Mouse (Mus musculus): ENCODE measurements around the gene Casc4.

Gene Casc4

DNA sequence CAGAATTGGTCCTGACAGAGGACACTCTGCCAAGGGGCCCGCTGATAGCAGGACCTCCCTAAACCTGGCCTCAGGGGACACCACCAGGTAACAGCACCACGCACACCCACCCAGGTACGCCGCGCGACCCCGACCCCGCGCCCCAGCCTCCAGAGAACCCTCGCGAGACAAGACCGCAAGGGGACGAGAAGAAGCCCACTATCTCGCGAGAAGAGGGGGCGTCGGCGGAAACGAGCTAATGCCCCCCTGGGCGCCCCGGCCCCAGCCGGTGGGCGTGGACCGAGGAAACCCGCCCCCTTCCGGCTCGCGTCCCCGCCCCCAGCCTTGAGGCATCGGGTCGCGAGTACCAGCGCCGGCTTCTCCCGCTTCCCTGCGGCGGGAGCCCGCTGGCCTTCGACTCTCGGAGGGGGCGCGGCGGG, at the start of gene Casc4:
TSS of gene Casc4 (plus strand) at position 339 of the 419 bp plus-strand sequence.
- peak; percentile 99 for DNase-seq

DNA sequence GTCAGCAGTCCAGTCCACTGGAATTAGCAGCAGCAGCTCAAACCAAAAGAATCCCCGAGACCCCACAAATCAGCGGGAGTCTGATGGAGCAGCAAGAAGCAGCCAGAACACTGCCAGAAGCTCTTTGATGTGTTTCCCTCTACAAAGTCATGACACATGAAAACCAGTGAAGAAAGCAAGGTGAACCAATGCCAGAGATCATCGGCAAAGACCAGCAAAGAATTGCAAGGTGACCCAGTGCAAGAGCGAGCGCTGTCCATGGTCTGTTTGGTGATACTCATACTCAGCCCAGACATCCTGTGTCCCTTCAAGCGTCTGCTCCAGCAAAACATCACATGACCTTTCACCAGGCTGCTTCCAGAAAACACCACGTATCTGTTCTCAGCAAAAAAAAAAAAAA, 45.0 kb upstream of the Casc4 start:
- DNase-seq: peak; percentile 25

DNA sequence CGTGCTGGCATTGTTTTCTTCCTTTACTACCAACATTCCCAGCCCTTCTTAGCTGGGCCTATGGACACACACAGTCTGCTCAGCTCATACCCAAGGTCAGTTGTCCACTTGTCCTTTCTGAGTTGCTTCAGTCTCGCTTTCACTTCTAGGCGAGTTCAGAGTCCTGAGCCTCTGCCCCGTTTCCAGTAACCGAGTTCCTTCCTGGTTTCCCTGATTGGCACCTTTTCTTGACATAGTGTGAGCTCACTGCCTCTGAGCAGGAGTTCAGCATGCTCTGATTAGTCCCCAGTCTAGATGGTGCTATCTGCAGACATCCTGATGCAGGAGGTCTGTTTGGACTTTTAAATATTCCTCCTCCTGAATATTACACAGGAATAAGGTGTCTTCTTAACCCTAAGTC, 42.1 kb upstream of the Casc4 start:
- DNase-seq: peak; percentile 54

DNA sequence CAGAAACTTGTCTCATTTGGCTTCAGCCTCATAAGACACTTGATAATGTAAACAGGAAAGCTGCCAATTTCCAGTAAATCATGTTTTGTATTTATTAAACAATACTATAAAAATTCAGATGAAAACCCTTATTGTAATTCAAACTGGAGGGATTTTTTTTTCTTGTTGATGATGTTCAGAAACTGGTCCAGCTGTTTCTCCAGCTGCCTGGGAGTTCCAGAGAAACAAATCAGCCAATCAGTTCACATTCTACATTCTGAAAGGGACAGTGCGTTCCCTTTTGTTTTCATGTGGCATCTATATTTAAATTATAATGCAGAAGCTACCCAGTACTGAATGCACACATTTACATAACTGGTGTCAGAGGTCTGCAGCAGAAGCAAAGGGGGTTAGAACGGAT, 40.6 kb upstream of the Casc4 start:
- peak; percentile 16 for DNase-seq

DNA sequence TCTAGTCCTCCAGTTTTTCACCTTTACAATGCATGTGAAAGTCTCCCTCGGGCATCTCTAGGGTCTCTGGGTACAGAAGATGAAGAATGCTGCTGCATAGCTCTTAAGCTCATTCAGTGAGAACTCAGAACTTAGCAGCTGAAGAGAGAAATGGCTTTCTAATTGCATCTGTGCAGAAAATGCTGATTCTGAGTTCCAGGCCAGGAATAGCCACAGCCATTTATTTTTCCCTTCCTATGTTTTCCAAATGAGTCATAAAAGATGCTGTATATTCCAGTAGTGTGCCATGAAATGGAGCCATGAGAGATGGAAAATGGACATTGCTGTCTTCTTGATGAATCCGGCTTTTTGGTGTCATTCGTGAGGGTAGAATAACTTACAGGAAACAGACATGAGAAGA, 38.4 kb upstream of the Casc4 start:
- DNase-seq: peak; percentile 40

DNA sequence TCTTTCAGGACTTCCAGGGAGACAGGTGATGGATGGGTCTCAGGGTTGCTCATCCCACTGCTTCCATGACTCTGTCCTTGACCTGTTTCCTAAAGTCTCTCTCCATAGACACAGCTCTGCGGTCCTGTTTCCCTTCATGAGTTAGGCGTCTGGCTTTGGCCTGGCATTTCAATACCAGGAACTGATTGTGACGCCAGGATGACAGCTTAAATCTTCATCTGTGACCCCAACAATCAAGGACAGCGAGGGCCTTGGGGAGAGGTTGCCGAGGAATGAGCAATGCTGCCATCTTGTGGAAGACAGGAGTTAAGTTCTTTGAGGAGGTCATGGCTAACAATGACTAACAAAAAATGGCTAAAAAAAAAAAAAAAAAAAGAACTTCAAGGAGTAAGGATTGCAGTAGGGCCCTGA, 34.3 kb upstream of the Casc4 start:
- peak; percentile 90 for DNase-seq

DNA sequence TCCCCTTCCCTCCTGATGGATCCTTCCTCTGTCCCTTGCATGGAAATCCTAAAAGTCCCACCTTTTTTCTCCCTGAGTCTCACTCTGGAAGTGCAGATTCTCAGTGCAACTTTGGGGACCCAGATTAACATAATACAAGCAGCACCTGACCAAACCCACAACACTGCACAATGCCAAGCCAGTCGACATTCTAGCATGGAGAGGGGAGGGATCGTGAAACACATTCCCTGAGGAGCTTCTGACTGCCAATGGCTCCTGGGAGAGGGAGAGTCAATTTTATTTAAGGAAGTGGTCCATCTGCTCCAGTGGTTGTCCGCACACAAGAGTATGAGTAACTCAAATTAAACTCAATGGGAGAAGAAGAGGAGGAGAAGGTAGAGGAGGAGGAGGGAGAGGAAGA, 31.8 kb upstream of the Casc4 start:
- DNase-seq: peak; percentile 56

DNA sequence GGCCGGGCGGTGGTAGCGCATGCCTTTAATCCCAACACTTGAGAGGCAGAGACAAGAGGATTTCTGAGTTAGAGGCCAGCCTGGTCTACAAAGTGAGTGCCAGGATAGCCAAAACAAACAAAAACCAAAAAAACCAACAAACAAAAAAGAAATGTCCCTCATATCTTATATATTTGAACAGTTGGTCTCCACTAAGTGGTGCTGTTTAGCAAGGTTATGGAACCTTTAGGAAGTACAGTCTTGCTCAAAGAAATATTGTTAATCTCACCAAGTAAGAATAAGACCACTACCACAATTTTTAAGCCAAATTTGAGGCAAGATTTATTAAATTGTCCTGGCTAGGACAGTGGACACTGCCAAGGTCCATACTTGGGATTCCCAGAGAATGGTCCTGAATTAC, 25.3 kb upstream of the Casc4 start:
- peak; percentile 11 for DNase-seq

DNA sequence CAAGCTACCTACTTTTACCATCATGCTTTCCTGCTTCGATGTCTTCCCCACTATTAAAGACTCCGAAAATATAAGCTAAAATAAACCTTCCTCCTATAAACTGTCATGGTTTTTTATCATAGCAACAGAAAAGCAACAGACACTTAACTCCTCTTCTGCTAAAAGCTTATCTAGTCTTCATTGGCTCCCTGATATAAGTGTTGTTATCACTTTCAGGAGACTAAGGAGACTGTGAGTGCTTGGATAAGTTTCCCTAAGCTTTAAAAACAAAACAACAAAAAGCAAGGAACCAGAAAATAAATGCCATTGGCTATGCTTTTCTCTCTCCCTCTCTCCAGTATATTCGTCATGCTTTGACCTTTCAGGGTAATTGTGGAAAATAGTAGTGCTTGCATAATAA, 24.5 kb upstream of the Casc4 start:
- DNase-seq: no peak

DNA sequence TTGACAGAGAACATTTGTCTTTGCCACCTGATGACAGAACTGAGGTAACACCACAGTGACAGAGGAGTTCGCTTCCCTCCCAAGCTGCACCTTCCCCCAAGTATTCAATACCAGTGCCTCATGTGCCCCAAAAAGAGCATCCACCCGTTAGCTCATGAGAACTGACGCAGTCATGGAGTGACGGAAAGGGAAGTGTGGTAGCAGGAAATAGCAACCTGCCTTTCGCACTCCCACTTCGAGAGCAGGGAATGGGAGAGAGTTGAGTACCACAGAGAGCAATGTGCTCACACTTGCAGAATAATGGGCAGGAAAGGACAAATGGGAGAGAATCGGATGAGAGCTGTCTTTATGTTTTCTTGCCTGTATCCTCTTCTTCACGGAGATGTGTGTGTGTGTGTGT, 20.7 kb upstream of the Casc4 start:
- DNase-seq: peak; percentile 43

DNA sequence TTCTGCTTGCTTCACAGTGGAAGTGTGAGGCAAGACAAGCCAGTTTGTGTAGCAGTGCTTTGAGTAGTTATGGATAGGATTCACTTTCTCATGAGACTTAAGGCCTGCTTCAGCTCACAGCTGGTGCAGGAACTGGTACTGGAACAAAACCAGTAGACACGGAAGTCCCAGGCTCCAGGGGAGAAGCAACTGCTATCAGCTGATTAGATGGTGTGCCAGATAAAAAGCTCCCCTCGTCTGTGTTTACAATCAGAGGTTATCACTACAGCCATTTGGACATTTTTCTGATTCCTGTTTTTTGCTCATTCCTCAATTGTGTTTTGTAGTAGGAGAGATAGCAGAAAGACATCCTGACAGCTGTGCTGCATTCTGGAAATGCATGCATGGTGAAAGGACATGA, 14.7 kb upstream of the Casc4 start:
- DNase-seq: no peak

DNA sequence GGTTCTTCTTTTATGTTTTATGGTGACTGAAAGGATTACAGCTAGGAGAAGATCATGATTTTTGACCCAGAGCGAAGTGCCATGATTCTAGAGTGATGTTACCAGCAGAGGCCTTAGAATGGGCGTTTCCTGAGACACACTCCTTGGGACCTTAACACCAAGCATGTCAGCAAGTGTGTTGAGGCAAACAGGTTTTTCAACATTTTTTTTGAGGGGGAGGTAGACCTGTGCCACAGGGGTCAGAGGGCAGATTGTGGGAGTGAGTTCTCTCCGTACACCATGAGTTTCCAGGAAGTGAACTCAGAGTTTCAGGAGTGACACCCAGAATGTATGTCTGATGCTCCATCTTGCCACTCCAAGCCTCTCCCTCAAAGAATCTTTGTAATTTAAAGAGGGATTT, 12.8 kb upstream of the Casc4 start:
- peak; percentile 23 for DNase-seq

DNA sequence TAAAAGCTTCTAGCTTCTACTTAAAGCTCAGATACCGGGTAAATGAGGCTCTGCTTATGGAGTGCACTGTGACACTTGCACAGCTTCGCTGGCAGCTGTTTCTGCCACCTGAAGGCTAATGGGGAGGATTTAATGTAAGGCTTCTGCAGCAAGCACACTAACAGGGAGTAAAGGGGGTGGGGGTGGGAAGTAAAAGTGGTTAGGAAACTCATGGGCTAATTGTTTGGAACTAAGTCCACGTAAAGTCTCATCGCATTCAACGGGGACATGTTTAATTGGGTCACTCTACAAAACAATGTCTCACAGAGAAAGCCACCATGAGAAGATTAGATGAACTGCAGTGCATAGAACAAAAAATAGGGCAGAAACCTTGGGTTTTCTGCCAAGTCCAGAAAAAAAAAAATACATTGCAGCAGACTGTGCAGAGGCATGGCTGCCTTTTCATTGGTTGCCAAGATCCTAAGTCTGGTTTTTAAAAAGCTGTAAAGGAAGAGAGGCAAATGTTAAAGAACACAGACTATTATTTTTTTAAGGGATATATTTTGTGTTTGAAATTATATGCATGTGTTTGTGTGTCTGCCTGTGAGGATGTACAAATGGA, 7.3 kb upstream of the Casc4 start:
- peak; percentile 18 for DNase-seq

DNA sequence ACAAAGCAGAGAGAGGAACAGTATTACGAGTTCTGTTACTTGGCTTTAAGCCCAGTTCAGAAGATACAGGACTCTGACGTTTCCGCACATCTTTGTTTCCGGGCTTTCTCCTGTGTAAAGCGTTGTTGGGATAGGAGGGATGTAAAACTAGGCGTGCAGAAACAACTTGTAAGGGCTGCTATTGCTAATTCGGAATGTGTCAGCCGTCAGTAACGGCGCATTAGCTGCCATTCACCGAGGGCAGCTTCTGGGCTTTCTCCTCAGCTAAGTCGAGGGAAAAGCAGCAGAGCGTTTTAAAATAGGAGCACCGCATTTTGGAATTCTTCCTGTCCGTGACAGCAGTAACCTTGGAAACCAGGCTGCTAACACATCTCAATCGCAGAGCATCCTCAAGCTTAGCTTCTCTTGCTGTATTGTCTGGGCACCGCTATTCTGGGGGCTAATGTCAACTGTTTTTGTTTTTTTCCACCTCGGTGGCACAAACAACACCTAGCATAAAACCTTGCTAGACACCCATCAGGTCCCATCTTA, 634 bp upstream of the Casc4 start:
- DNase-seq: peak; percentile 87

DNA sequence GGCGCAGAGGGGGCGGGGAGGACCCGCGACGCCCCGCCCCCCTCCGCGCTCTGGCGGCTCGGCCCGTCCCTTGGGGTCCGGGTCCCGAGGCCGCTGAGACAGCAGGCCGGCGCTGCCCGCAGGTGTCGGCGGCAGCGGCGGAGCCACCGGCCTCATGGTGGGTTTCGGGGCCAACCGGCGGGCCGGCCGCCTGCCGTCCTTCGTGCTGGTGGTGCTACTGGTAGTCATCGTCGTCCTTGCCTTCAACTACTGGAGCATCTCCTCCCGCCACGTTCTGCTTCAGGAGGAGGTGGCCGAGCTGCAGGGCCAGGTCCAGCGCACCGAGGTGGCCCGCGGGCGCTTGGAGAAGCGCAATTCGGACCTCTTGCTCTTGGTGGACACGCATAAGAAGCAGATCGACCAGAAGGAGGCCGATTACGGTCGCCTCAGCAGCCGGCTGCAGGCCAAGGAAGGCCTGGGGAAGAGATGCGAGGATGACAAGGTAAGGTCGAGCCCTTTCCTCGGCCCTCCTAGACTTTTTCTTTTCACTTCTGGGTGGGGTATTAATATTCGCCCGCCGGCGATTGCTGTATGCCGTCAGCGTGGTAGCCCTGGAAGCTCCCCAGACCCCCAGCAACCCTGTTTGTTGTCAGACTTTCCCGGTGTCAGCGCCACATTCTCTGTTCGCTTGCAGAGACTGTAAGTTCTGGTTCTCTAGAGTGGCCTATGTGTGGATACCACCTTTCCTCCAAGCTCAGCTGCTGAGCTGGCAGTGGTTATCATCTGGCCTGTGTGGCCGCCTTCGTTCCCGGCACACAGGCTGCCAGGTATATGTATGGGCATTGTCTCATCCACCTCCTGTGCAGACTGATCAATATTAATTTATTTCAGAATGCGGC, 520 bp downstream of the Casc4 start:
- DNase-seq: no peak

DNA sequence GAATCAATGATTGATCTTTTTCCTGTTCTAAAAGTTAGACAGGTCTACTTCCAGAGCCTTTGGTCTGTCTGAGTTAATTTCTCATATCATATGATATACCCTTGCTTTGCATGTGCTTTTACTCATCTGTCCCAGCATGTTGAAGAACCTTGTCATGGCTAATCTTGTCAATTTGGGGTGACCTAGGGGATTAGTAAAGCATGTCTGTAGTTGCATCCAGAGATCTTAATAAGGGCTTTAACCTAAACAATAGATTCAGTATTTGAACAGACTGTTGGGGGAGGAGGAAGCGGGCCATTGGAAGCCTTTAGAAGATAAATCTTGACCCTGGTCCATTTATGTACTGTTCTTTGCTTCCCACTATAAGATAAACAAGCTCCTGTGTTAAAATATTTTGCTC, 12.7 kb downstream of the Casc4 start:
- DNase-seq: no peak

DNA sequence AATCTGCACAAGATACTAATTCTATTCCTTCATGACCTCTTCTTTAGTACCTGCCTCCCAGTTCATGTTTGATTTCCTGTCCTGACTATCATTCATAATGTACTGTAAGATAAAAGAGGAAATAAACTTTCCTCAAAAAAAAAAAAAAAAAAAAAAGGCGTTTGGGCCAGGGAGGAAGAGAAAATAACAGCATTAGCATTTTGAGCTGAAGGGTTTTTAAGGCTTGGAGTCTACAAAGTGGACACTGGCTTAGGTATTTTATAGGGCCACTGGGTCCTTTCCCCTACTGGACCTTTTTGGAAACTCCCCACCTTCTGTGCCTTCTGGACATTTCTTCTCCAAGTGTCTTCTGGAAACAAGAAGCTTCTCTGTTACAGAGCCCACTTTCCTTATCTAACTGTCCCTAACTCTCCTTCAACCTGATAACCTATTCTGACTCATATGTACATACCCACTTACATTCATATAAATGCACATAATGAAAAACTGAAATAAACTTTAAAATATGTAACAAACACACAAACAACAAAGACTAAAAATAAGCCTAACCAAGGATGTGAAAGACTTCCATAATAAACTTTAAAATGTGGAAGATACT, 18.8 kb downstream of the Casc4 start:
- DNase-seq: no peak

DNA sequence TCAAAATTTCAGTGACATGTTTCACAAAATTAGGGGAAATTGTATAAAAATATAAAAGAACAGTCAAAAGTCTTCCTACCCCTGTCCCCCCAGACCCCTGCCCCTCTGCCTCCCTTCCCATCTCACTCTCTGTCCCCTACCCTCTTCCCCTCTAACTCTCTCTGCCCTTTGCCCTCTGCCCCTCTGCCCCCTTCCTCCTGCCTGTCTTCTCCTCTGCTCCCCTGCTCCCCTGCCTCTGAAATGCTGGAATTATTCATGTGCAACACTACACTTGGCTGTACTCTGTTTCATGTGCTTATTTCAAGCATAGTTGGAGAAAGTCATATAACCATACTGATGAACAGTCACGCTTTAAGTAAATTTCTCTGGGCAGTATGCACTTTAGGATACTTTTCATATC, 19.6 kb downstream of the Casc4 start:
- no peak for DNase-seq

DNA sequence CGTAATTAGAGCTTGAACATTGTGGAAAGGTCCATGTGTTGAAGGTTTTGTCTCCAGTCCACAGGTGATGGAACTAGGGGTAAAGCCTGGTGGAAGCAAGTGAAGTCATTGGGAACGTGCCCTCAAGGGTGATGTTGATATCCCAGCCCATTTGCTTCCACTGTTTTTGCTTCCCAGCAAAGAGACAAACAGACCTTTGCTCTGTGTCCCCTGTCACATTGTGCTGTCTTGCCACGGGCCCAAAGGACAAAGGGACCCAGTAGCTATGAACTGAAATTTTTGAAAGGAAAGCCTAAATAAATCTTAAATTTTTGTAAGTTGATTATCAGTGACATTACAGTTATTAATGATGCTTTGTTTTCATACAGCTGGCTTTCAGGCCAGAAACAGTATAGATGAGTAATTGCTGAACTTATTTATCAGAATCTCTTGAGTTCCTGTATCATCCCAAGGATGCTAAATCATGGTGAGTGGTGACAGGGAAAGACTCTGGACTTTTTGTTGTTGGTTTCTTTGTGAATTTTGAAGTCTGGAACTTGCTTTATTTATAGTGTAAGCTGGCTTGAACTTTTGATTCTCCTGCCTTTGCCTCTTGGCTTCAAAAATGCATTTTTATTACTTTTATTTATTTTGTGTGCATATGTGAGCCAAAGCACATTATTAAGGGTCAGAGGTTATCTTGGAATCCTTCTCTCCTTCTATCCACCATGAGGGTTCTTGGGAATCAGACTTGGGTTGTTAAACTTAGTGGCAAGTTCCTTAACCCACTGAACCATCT, 22.1 kb downstream of the Casc4 start:
- DNase-seq: no peak

DNA sequence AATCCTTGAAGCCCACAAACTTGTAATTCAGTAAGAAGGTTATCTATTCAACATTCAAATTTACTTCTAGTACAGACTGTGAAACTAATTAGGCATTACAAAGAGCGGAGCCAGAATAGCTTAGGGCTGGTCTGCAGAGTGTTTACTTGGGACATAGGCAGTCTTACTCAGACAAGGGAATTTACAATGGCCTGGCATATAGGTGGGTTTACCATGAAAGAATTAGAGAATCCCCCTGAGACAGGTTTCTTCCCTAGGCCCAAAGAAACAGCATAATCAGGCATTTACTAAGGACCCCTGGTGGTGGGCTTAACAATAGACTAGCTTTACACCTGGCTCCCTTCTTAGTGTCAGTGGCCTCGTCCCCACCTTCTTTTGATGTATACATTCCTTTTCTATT, 28.5 kb downstream of the Casc4 start:
- no peak for DNase-seq

DNA sequence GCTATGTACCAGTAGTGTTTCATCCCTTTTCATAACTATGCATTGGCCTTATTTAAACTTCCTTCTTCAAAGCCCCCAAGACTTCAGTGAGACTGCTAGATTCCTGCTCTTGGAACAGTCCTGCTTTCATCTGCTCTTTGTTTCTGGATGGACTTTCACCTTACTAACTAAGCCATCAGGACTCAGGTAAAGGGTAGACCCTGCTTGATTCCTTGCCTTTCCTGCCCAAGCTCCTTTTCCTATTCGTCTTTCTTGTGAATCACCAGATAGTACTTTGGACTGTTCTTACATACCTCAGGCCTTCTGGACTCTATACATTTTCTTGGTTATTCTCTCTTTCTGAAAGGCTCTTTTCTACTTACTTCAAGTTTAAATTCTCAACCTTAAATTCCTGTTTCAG, 30.1 kb downstream of the Casc4 start:
- DNase-seq: no peak

DNA sequence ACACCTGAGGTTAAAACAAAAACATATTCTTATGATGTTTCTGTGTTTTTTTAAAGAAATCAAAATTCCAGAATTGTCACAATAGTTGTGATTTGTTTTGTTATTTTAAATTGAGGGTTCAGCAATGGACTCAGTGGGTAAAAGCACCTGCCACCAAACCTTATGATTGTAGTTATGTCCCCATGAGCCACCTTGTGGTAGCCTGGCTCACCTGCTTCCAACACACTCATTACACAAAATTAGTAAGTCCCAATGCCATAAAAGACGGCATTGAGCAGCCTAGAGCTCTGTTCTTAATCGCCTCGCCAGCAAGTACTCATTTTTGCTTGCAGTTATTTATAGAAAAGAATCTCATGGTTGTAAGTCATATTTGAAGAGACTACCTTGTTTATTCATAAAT, 43.2 kb downstream of the Casc4 start:
- no peak for DNase-seq
